Mouse (Mus musculus) liver, embryonic 12.5 days (tissue): ENCODE data around the gene Fam214a. TPM values are rescaled to one million over a fixed set of nuclear protein-coding genes. Genes with fewer than 3 reads are reported as not detected.

Source experiments
- ATAC-seq: fragments of 200-750 bp; cut with Nextera tagmentation; 2 replicates; pipeline ENCODE4 v1.8.0; 2017; ENCODE audit warnings: moderate number of reproducible peaks, mild to moderate bottlenecking, moderate library complexity
- H3K27ac ChIP-seq: fragments of 300-500 bp; sonication (generic); 2 replicates; pipeline ENCODE4 v1.5.1; 2016; ENCODE audit warnings: mild to moderate bottlenecking
- H3K27me3 ChIP-seq: fragments of 300-500 bp; sonication (generic); replicated peaks from 2 replicates; pipeline ENCODE4 v1.6.1; 2016; ENCODE audit warnings: mild to moderate bottlenecking, moderate library complexity
- H3K36me3 ChIP-seq: fragments of 300-500 bp; sonication (generic); 2 replicates; pipeline ENCODE4 v1.6.1; 2016; ENCODE audit warnings: mild to moderate bottlenecking, moderate library complexity
- H3K4me1 ChIP-seq: fragments of 300-500 bp; sonication (generic); 2 replicates; pipeline ENCODE4 v1.6.1; 2016
- H3K4me2 ChIP-seq: fragments of 300-500 bp; sonication (generic); 2 replicates; pipeline ENCODE4 v1.6.1; 2016; ENCODE audit warnings: mild to moderate bottlenecking, moderate library complexity
- H3K4me3 ChIP-seq: fragments of 300-500 bp; sonication (generic); 2 replicates; pipeline ENCODE4 v1.5.1; 2016; ENCODE audit warnings: mild to moderate bottlenecking, moderate library complexity
- H3K9ac ChIP-seq: fragments of 300-500 bp; sonication (generic); 2 replicates; pipeline ENCODE4 v1.6.1; 2016; ENCODE audit warnings: mild to moderate bottlenecking, moderate library complexity
- H3K9me3 ChIP-seq: fragments of 300-500 bp; sonication (generic); replicated peaks from 2 replicates; pipeline ENCODE4 v1.6.1; 2016; ENCODE audit warnings: mild to moderate bottlenecking, moderate library complexity
- WGBS: fragments of 180-500 bp; shearing (Covaris S2); methylation state at CpG from one replicate; pipeline ENCODE4 v1.1.7; 2016; ENCODE audit not compliant: insufficient replicate concordance; 5-methylcytosine and 5-hydroxymethylcytosine counted together
- polyA plus RNA-seq: library from polyadenylated mRNA; unstranded; fragments of >200 nt; fragmentation: Nextera tagmentation; extraction: Ambion mirVana; gene quantifications from 2 replicates; pipeline ENCODE4 v1.2.1, GENCODE M21; 2016

Fam214a gene
- polyA plus RNA-seq, 1 experiment from 2014 or later: 1.8 TPM

- WGBS: 44% methylated on average over 2 of the region's 2 CpGs
- no peak for ATAC-seq
- H3K27ac ChIP-seq: no peak overlapping the region
Observed at GRCm38 (mm10) chr9:74985770-74986169, 33.1 kb downstream of the Fam214a start.

GRCm38 (mm10) chr9:74988893-74989460, 36.3 kb downstream of the Fam214a start:
- 74% methylated on average over 7 of the region's 7 CpGs for WGBS
- ATAC-seq: no peak
- H3K27me3 ChIP-seq: no peaks in the 10 kb centered on the region
- H3K27ac ChIP-seq: no peak overlapping the region
- no peak overlapping the region for H3K4me2 ChIP-seq
- H3K36me3 ChIP-seq: no peaks in the 10 kb centered on the region
- no peaks in the 10 kb centered on the region for H3K9me3 ChIP-seq
- H3K9ac ChIP-seq: no peak overlapping the region
- no peaks in the 10 kb centered on the region for H3K4me1 ChIP-seq
- H3K4me3 ChIP-seq: no peak overlapping the region

More at GRCm38 (mm10) chr9:74985770-74986169, 33.1 kb downstream of the Fam214a start:
- no peak overlapping the region for H3K4me2 ChIP-seq
- H3K9ac ChIP-seq: no peak overlapping the region
- H3K4me1 ChIP-seq: peaks cover 6% of the 10 kb centered on the region; the same call in 1 of the 2 replicates
- no peaks in the 10 kb centered on the region for H3K9me3 ChIP-seq
- no peaks in the 10 kb centered on the region for H3K36me3 ChIP-seq
- no peak overlapping the region for H3K4me3 ChIP-seq
- no peaks in the 10 kb centered on the region for H3K27me3 ChIP-seq

GRCm38 (mm10) chr9:74989990-74990389, 37.3 kb downstream of the Fam214a start:
- Histone ChIP-seq H3K9ac (no peak overlapping the region), H3K4me2 (no peak overlapping the region), H3K4me1 (no peaks in the 10 kb centered on the region), H3K36me3 (no peaks in the 10 kb centered on the region), H3K27ac (no peak overlapping the region), H3K4me3 (no peak overlapping the region), H3K27me3 (no peaks in the 10 kb centered on the region), H3K9me3 (no peaks in the 10 kb centered on the region)
- ATAC-seq: no peak
- 62% methylated on average over 2 of the region's 2 CpGs for WGBS

- Histone ChIP-seq H3K27me3 (no peaks in the 10 kb centered on the region), H3K9ac (no peak overlapping the region), H3K4me2 (no peak overlapping the region), H3K27ac (no peak overlapping the region), H3K9me3 (no peaks in the 10 kb centered on the region), H3K36me3 (no peaks in the 10 kb centered on the region), H3K4me3 (no peak overlapping the region), H3K4me1 (no peaks in the 10 kb centered on the region)
- ATAC-seq: no peak
- WGBS: 71% methylated on average over 10 of the region's 10 CpGs
Observed at GRCm38 (mm10) chr9:74994611-74995257, 42.0 kb downstream of the Fam214a start.

GRCm38 (mm10) chr9:74996349-74996748, 43.7 kb downstream of the Fam214a start:
- no peaks in the 10 kb centered on the region for H3K9me3 ChIP-seq
- 13% methylated on average over 2 of the region's 2 CpGs for WGBS
- no peaks in the 10 kb centered on the region for H3K4me1 ChIP-seq
- H3K36me3 ChIP-seq: no peaks in the 10 kb centered on the region
- H3K27ac ChIP-seq: no peak overlapping the region
- no peak overlapping the region for H3K4me2 ChIP-seq
- no peak for ATAC-seq
- no peak overlapping the region for H3K4me3 ChIP-seq
- no peak overlapping the region for H3K9ac ChIP-seq
- no peaks in the 10 kb centered on the region for H3K27me3 ChIP-seq

- Histone ChIP-seq H3K4me1 (no peaks in the 10 kb centered on the region), H3K9ac (no peak overlapping the region), H3K4me2 (no peak overlapping the region), H3K27me3 (no peaks in the 10 kb centered on the region), H3K36me3 (no peaks in the 10 kb centered on the region), H3K9me3 (no peaks in the 10 kb centered on the region), H3K4me3 (no peak overlapping the region), H3K27ac (no peak overlapping the region)
- no peak for ATAC-seq
Observed at GRCm38 (mm10) chr9:74997976-74998375, 45.3 kb downstream of the Fam214a start.

- Histone ChIP-seq H3K36me3 (no peaks in the 10 kb centered on the region), H3K4me2 (no peak overlapping the region), H3K27ac (no peak overlapping the region), H3K27me3 (no peaks in the 10 kb centered on the region), H3K9ac (no peak overlapping the region), H3K9me3 (no peaks in the 10 kb centered on the region), H3K4me1 (no peaks in the 10 kb centered on the region), H3K4me3 (no peak overlapping the region)
- ATAC-seq: no peak
- 69% methylated on average over 6 of the region's 6 CpGs for WGBS
Observed at GRCm38 (mm10) chr9:75001006-75001405, 48.3 kb downstream of the Fam214a start.

GRCm38 (mm10) chr9:75001611-75002204, 49.0 kb downstream of the Fam214a start:
- ATAC-seq: no peak
- no peak overlapping the region for H3K27ac ChIP-seq
- no peaks in the 10 kb centered on the region for H3K4me1 ChIP-seq
- no peaks in the 10 kb centered on the region for H3K36me3 ChIP-seq
- no peak overlapping the region for H3K4me2 ChIP-seq
- no peaks in the 10 kb centered on the region for H3K27me3 ChIP-seq
- H3K9me3 ChIP-seq: no peaks in the 10 kb centered on the region
- no peak overlapping the region for H3K4me3 ChIP-seq
- 62% methylated on average over 5 of the region's 5 CpGs for WGBS
- no peak overlapping the region for H3K9ac ChIP-seq

GRCm38 (mm10) chr9:75002262-75002661, 49.6 kb downstream of the Fam214a start:
- H3K9ac ChIP-seq: no peak overlapping the region
- H3K4me1 ChIP-seq: no peaks in the 10 kb centered on the region
- H3K36me3 ChIP-seq: no peaks in the 10 kb centered on the region
- no peaks in the 10 kb centered on the region for H3K9me3 ChIP-seq
- no peak overlapping the region for H3K4me2 ChIP-seq
- H3K27me3 ChIP-seq: no peaks in the 10 kb centered on the region
- WGBS: 53% methylated on average over 3 of the region's 3 CpGs
- H3K27ac ChIP-seq: no peak overlapping the region
- ATAC-seq: no peak
- no peak overlapping the region for H3K4me3 ChIP-seq

- Histone ChIP-seq H3K9me3 (no peaks in the 10 kb centered on the region), H3K4me2 (no peak overlapping the region), H3K27ac (no peak overlapping the region), H3K4me3 (no peak overlapping the region), H3K9ac (no peak overlapping the region), H3K4me1 (no peaks in the 10 kb centered on the region), H3K36me3 (no peaks in the 10 kb centered on the region), H3K27me3 (no peaks in the 10 kb centered on the region)
- no peak for ATAC-seq
- WGBS: 83% methylated on average over 10 of the region's 10 CpGs
Observed at GRCm38 (mm10) chr9:75004203-75004602, 51.5 kb downstream of the Fam214a start.

GRCm38 (mm10) chr9:75016591-75016990, 63.9 kb downstream of the Fam214a start:
- no peaks in the 10 kb centered on the region; the same call in 1 of the 2 replicates for H3K36me3 ChIP-seq
- H3K4me3 ChIP-seq: no peak overlapping the region
- WGBS: 84% methylated on average over 2 of the region's 2 CpGs
- no peaks in the 10 kb centered on the region for H3K4me1 ChIP-seq
- H3K27me3 ChIP-seq: no peaks in the 10 kb centered on the region
- no peaks in the 10 kb centered on the region for H3K9me3 ChIP-seq
- no peak overlapping the region for H3K27ac ChIP-seq
- no peak for ATAC-seq
- H3K9ac ChIP-seq: no peak overlapping the region
- no peak overlapping the region for H3K4me2 ChIP-seq

GRCm38 (mm10) chr9:75019181-75019580, 66.5 kb downstream of the Fam214a start:
- WGBS: 88% methylated on average over 6 of the region's 6 CpGs
- Histone ChIP-seq H3K9me3 (no peaks in the 10 kb centered on the region), H3K27ac (no peak overlapping the region), H3K4me2 (no peak overlapping the region), H3K4me1 (peaks cover 4% of the 10 kb centered on the region), H3K27me3 (no peaks in the 10 kb centered on the region), H3K9ac (no peak overlapping the region), H3K4me3 (no peak overlapping the region), H3K36me3 (no peaks in the 10 kb centered on the region; the same call in 1 of the 2 replicates)
- ATAC-seq: no peak
